Mouse (Mus musculus): Measurements from ENCODE around the gene Zcchc9.

- no peak for TF ChIP-seq POLR2A (IDR thresholded peaks at IDR 0.05; ENCODE audit: low read depth, low read length)
- no peak for TF ChIP-seq CTCF (IDR thresholded peaks at IDR 0.05; ENCODE audit: extremely low read depth, insufficient read depth, insufficient read length, insufficient replicate concordance)
Observed at GRCm38 (mm10) chr13:91759791-91760190, 47.7 kb downstream of the Zcchc9 start.

Data from spleen, adult 2 months (tissue).